Mouse (Mus musculus) R1 (cell line): ENCODE data around the gene Klhl8.
"Not testable (repeated sequence)": the region's sequence is repeated elsewhere in the genome, so short reads cannot be mapped to it uniquely, and the experiment has no call there.

Source experiments
- DNase-seq: peaks from one replicate; pipeline ENCODE4 v3.0.0-alpha.2; 2018; ENCODE audit warnings: low read depth, low spot score

Gene Klhl8

GRCm38 (mm10) chr5:103910748-103911409 lies at the start of gene Klhl8:
TSS of gene Klhl8 (minus strand) at chr5:103911259.
- DNase-seq: peak; percentile 90

GRCm38 (mm10) chr5:103954638-103955037 lies 43.6 kb upstream of the Klhl8 start:
- no peak for DNase-seq

GRCm38 (mm10) chr5:103953135-103954083 lies 42.4 kb upstream of the Klhl8 start:
- no peak for DNase-seq

- DNase-seq: not testable (repeated sequence)
Observed at GRCm38 (mm10) chr5:103950138-103950537, 39.1 kb upstream of the Klhl8 start.

- DNase-seq: no peak
Observed at GRCm38 (mm10) chr5:103943183-103943582, 32.1 kb upstream of the Klhl8 start.

- no peak for DNase-seq
Observed at GRCm38 (mm10) chr5:103939856-103940255, 28.8 kb upstream of the Klhl8 start.

- no peak for DNase-seq
Observed at GRCm38 (mm10) chr5:103939350-103939652, 28.2 kb upstream of the Klhl8 start.

- DNase-seq: no peak
Observed at GRCm38 (mm10) chr5:103938547-103939349, 27.7 kb upstream of the Klhl8 start.

- DNase-seq: peak; percentile 45
Observed at GRCm38 (mm10) chr5:103936906-103937589, 26.0 kb upstream of the Klhl8 start.

GRCm38 (mm10) chr5:103931924-103932323 lies 20.9 kb upstream of the Klhl8 start:
- peak; percentile 82 for DNase-seq

GRCm38 (mm10) chr5:103930511-103930910 lies 19.5 kb upstream of the Klhl8 start:
- DNase-seq: no peak

GRCm38 (mm10) chr5:103928196-103928550 lies 17.1 kb upstream of the Klhl8 start:
- no peak for DNase-seq

- DNase-seq: peak; percentile 95
Observed at GRCm38 (mm10) chr5:103927429-103928195, 16.6 kb upstream of the Klhl8 start.

- DNase-seq: peak; percentile 81
Observed at GRCm38 (mm10) chr5:103926398-103926797, 15.3 kb upstream of the Klhl8 start.

GRCm38 (mm10) chr5:103923755-103924154 lies 12.7 kb upstream of the Klhl8 start:
- no peak for DNase-seq

- no peak for DNase-seq
Observed at GRCm38 (mm10) chr5:103923101-103923500, 12.0 kb upstream of the Klhl8 start.

GRCm38 (mm10) chr5:103922436-103922835 lies 11.4 kb upstream of the Klhl8 start:
- DNase-seq: no peak

- no peak for DNase-seq
Observed at GRCm38 (mm10) chr5:103919497-103919896, 8.4 kb upstream of the Klhl8 start.

- DNase-seq: no peak
Observed at GRCm38 (mm10) chr5:103918233-103918632, 7.2 kb upstream of the Klhl8 start.

- no peak for DNase-seq
Observed at GRCm38 (mm10) chr5:103917357-103917895, 6.4 kb upstream of the Klhl8 start.
